Mouse (Mus musculus): Measurements from ENCODE around the gene Tsnaxip1.

DNA sequence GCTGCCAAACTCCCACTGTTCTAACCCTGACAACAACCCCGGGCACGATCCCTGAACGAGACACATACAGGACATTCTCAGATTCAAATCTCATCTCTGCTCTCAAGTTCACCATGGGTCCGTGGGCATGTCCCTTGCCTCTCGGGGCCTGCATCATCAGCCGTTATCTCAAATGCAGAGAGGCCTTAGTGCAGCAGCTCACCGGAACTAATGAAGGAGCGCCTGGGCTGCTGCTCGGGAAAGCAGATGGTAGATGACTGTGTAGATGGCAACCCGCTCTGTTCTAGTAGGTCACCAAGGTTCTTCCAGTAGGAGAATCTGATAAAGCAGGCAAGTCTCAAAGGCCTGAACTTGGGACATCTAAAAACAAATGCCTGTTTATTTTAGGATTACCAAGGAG lies 16.5 kb upstream of the Tsnaxip1 start:
- TF ChIP-seq CTCF (IDR thresholded peaks at IDR 0.05) (no peak), EP300 (IDR thresholded peaks at IDR 0.05) (no peak)
